Mouse (Mus musculus) forebrain, embryonic 13.5 days (tissue): ENCODE data around the gene Gm20388. TPM values are rescaled to one million over a fixed set of nuclear protein-coding genes. Genes with fewer than 3 reads are reported as not detected.

Experiments used
- ATAC-seq: fragments of 200-750 bp; cut with Nextera tagmentation; 2 replicates; pipeline ENCODE4 v1.8.0; 2017
- H3K27ac ChIP-seq: fragments of 300-500 bp; sonication (generic); 2 replicates; pipeline ENCODE4 v1.5.1; 2015; ENCODE audit warnings: inconsistent platforms, mild to moderate bottlenecking, moderate library complexity
- H3K27me3 ChIP-seq: fragments of 300-500 bp; sonication (generic); 2 replicates; pipeline ENCODE4 v1.6.1; 2015; ENCODE audit warnings: mild to moderate bottlenecking, inconsistent platforms
- H3K36me3 ChIP-seq: fragments of 300-500 bp; sonication (generic); 2 replicates; pipeline ENCODE4 v1.6.1; 2015; ENCODE audit warnings: mild to moderate bottlenecking, inconsistent platforms; ENCODE audit not compliant: poor library complexity, severe bottlenecking
- H3K4me1 ChIP-seq: fragments of 300-500 bp; sonication (generic); 2 replicates; pipeline ENCODE4 v1.6.1; 2015; ENCODE audit warnings: inconsistent platforms
- H3K4me2 ChIP-seq: fragments of 300-500 bp; sonication (generic); 2 replicates; pipeline ENCODE4 v1.6.1; 2015; ENCODE audit warnings: inconsistent platforms, mild to moderate bottlenecking, moderate library complexity
- H3K4me3 ChIP-seq: fragments of 300-500 bp; sonication (generic); 2 replicates; pipeline ENCODE4 v1.5.1; 2015; ENCODE audit warnings: mild to moderate bottlenecking, inconsistent platforms
- H3K9ac ChIP-seq: fragments of 300-500 bp; sonication (generic); 2 replicates; pipeline ENCODE4 v1.6.1; 2015; ENCODE audit warnings: mild to moderate bottlenecking, inconsistent platforms
- H3K9me3 ChIP-seq: fragments of 300-500 bp; sonication (generic); replicated peaks from 2 replicates; pipeline ENCODE4 v1.6.1; 2016; ENCODE audit warnings: inconsistent platforms
- WGBS: fragments of 180-500 bp; shearing (Covaris S2); methylation state at CpG from one replicate; pipeline ENCODE4 v1.1.7; 2015; 5-methylcytosine and 5-hydroxymethylcytosine counted together
- polyA plus RNA-seq: library from polyadenylated mRNA; unstranded; fragments of >200 nt; fragmentation: Nextera tagmentation; extraction: Ambion mirVana; gene quantifications from 2 replicates; pipeline ENCODE4 v1.2.1, GENCODE M21; 2015

Gene Gm20388
- polyA plus RNA-seq, 1 experiment from 2014 or later, result 5.6 TPM

DNA sequence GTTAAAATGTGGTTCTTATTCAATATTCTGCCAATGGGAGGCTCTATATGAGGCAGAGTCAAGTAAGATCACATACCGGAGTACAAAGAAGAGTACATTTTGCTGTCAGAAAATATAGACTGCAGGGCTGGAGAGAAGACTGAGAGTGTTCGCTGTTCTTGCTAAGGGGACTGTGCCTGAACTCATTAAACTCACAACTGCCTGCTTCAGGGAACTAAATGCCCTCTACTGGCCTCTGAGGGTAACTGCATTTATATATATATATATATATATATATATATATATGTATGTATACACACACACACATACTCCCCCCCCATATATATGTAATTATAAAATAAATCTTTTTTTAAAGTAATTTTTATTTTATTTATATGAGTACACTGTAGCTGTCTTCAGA is 4056.3 kb downstream of the Gm20388 start:
- Histone ChIP-seq H3K9me3 (no peaks in the 10 kb centered on the region), H3K27ac (no peak overlapping the region), H3K36me3 (peaks cover 17% of the 10 kb centered on the region), H3K4me1 (no peaks in the 10 kb centered on the region), H3K27me3 (no peaks in the 10 kb centered on the region), H3K4me2 (no peak overlapping the region), H3K4me3 (no peak overlapping the region), H3K9ac (no peak overlapping the region)
- 55% methylated on average over 2 of the region's 2 CpGs for WGBS
- no peak for ATAC-seq

DNA sequence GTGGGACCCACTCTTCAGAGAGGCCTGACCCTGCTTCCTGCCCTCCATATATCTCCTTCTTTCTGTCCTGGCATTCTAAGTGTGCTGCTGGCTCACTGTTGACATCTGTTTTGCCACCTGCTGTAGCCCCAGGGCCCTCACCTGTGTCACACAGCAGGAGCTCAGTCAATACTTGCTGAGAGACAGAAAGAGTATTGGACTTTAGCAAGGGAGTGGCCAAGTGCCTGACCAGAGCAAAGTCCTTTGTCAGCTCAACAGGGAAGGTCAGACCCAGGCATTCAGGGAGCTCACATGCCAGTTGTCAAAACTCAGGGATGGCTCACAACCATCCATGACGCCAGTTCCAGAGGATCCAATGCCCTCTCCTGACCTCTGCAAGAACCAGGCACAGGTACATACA is 4062.9 kb downstream of the Gm20388 start:
- 85% methylated on average over 1 of the region's 1 CpGs for WGBS
- no peak overlapping the region for H3K27ac ChIP-seq
- H3K27me3 ChIP-seq, result no peaks in the 10 kb centered on the region
- no peak overlapping the region for H3K4me3 ChIP-seq
- ATAC-seq, result no peak
- no peaks in the 10 kb centered on the region for H3K4me1 ChIP-seq
- no peaks in the 10 kb centered on the region for H3K36me3 ChIP-seq
- no peak overlapping the region for H3K9ac ChIP-seq
- no peak overlapping the region for H3K4me2 ChIP-seq
- H3K9me3 ChIP-seq, result no peaks in the 10 kb centered on the region

DNA sequence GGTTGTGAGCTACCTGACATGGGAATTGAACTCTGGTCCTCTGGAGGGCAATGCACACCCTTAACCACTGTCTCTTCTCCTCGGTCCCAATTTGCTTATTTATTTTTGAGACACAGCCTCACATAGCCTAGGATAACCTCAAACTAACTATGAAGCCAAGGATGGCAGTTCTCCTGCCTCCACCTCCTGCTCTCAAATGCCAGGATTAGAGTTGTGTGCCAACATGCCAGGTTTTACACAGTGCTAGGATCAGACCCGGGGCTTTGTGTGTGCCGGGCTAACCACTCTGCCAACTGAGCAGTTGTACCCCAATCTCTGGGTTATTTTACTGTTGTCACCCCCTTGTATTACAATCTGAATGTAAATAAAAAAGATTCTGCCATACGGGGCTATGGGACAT is 4066.9 kb downstream of the Gm20388 start:
- no peak for ATAC-seq
- H3K4me1 ChIP-seq, result peaks cover 18% of the 10 kb centered on the region
- WGBS, result 91% methylated on average over 4 of the region's 4 CpGs

DNA sequence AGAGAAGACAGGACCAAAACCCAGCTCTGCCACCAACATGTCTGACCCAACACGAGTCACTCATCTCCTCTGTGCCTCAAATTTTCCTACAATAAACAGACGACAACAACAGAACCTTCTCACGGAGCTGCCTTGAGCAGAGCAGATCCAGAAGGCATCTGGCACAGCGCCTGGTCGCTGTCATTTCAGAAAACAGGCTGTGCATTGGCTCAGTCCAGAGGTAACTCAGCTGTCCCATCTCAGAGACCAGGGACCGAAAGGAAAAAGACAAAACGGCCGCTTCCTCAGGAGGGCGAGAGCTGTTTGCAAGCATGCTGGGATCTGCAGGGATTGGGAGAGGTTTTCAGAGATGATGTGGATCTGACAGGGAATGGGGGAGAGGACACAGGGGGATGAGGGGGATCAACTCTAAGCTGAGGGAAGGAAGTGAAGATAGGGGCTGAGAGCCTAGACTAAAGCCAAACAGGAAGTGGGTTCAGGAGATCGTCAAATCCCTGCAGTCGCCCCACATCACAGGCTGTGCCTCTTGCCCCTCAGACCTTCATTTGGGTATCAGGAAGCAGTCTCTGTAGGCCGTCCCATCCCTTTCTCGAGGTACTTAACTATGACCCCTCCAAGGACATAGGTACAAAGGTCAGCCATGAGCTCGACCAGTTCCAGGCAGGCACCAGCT is 4067.7 kb downstream of the Gm20388 start:
- no peak overlapping the region for H3K27ac ChIP-seq
- H3K36me3 ChIP-seq, result no peaks in the 10 kb centered on the region
- H3K4me3 ChIP-seq, result no peak overlapping the region
- ATAC-seq, result no peak
- no peaks in the 10 kb centered on the region for H3K9me3 ChIP-seq
- WGBS, result 71% methylated on average over 14 of the region's 14 CpGs
- H3K27me3 ChIP-seq, result no peaks in the 10 kb centered on the region
- H3K4me2 ChIP-seq, result no peak overlapping the region
- H3K9ac ChIP-seq, result no peak overlapping the region
- peaks cover 19% of the 10 kb centered on the region for H3K4me1 ChIP-seq

More for the DNA sequence above, 4066.9 kb downstream of the Gm20388 start:
- H3K4me3 ChIP-seq, result no peak overlapping the region
- H3K4me2 ChIP-seq, result no peak overlapping the region
- H3K27ac ChIP-seq, result no peak overlapping the region
- H3K27me3 ChIP-seq, result no peaks in the 10 kb centered on the region
- H3K9me3 ChIP-seq, result no peaks in the 10 kb centered on the region
- no peak overlapping the region for H3K9ac ChIP-seq
- H3K36me3 ChIP-seq, result no peaks in the 10 kb centered on the region

DNA sequence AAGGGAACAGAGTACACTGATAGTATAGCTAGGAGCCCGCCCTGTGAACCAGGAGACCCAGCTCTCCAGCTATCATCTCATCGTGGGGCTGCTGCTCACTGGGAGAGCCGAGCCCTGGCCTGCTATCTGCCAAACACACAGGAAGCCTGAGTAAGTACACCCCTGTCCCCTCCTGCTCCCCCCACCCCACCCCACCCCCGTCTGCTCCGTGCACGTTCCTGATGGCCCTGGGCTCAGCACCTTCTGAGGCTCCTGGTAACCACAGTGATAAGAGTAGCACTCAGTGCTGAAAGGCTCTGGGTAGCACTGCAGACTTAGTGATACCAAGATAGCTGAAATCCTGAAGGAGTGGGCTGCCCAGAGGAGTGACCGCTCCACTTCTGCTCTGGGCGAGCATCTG is 4068.3 kb downstream of the Gm20388 start:
- H3K27ac ChIP-seq, result no peak overlapping the region
- no peaks in the 10 kb centered on the region for H3K27me3 ChIP-seq
- H3K4me1 ChIP-seq, result peaks cover 19% of the 10 kb centered on the region
- no peak overlapping the region for H3K4me2 ChIP-seq
- H3K4me3 ChIP-seq, result no peak overlapping the region
- no peak overlapping the region for H3K9ac ChIP-seq
- H3K36me3 ChIP-seq, result no peaks in the 10 kb centered on the region
- no peaks in the 10 kb centered on the region for H3K9me3 ChIP-seq
- no peak for ATAC-seq
- WGBS, result 83% methylated on average over 8 of the region's 8 CpGs

DNA sequence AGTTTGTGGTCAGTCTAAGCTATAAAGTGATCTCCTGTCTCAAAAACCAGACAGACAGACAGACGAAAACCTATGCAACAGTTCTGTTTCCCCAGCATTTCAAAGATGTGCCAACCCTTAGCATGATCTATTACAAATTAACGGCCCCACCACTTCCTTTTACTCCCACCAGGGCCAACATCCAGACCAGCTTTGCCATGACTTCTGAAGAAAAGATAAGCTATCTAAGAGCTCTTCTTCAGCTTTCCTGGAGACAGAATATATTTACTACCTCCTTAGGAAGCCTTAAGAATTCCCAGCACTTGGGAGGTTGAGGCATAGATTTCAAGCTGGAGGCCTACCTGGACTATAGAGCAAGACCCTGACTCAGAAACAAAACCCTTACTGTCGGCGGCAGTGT is 4069.6 kb downstream of the Gm20388 start:
- Histone ChIP-seq H3K27me3 (no peaks in the 10 kb centered on the region), H3K4me1 (peaks cover 19% of the 10 kb centered on the region), H3K4me2 (no peak overlapping the region), H3K9me3 (no peaks in the 10 kb centered on the region), H3K9ac (no peak overlapping the region), H3K27ac (no peak overlapping the region), H3K36me3 (no peaks in the 10 kb centered on the region), H3K4me3 (no peak overlapping the region)
- WGBS, result 79% methylated on average over 4 of the region's 4 CpGs
- no peak for ATAC-seq

DNA sequence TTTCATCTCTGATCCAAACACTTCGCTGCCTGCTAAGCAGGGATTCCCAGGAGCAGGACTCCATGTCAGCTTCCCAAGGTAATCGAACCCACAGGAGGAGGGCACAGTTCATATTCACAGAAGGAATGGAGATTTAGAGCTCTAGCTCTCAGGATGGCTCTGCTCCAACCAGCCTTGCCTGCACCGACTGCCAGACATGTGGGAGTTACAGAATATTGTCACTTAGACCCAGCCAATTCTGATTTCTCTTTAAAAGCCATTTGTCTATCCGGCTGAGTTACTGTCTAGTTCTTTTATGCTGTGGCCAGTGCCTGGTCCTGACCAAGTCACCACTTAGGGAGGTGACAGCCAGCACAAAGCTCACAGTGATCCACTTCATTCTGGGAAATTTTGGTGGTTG is 4071.0 kb downstream of the Gm20388 start:
- Histone ChIP-seq H3K36me3 (no peaks in the 10 kb centered on the region), H3K4me3 (peak overlapping the region; percentile 2; the same call in 1 of the 2 replicates), H3K4me1 (peaks cover 19% of the 10 kb centered on the region), H3K9me3 (no peaks in the 10 kb centered on the region), H3K4me2 (peak overlapping the region; percentile 93), H3K9ac (no peak overlapping the region), H3K27ac (no peak overlapping the region), H3K27me3 (no peaks in the 10 kb centered on the region)
- 48% methylated on average over 4 of the region's 4 CpGs for WGBS
- ATAC-seq, result no peak

DNA sequence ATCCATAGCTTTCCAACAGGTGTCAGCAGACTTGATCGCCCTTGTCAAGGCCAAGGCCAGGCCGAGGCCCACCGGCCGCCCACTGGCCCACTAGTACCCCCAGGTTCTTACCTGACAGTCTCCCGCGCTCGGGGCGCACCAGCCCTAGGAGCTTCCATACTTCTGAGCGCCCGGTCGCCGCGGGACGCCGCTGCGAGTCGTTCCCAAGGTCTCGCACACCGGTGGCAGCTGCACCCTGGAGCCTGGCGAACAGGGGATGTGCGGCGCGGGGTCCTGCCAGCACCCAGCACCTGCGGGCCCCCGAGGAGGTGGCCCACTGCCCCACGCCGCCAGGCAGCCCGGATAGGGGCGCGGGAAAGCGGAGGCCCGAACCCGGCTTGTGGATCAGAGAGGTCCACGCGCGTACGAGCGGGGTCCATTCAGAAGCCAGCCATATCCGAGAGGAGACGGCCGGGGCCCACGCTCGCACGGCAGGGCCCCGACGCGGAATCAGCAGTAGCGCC is 4071.7 kb downstream of the Gm20388 start:
- ATAC-seq, result peak; percentile 52
- Histone ChIP-seq H3K4me3 (peak overlapping the region; percentile 84), H3K4me2 (peak overlapping the region; percentile 93), H3K36me3 (no peaks in the 10 kb centered on the region), H3K27ac (peak overlapping the region; percentile 55; the same call in 1 of the 2 replicates), H3K9ac (peak overlapping the region; percentile 84), H3K9me3 (no peaks in the 10 kb centered on the region), H3K27me3 (no peaks in the 10 kb centered on the region), H3K4me1 (peaks cover 19% of the 10 kb centered on the region)
- under 1% methylated on average over 48 of the region's 48 CpGs for WGBS

DNA sequence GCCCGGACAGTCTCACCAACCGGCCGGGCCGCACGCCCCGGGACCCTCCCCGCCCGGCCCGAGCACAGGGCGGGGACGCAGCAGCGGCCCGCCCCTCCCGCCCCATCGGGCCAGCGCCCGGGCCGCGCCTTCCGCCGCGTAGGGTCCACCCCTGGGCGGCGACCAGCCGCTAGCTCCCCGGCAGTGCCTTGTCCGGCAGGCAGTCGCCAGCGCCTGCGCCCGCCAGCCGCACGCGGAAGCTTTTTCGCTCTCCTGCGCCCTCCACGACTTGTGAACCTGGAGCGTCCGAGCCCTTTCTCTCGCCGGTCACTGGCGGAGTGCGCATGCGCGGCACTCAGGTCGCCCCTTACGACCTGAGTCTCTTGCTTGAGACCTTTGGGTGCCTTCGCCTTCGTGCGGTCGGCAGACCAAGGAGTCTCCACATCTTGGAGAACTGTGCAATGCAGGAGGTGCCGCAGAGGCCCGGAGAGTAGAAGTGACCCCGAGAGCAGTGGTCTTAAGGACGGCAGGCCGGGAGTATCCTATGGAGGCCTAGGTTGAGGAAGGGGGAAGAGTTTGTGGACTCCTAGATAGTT is 4072.3 kb downstream of the Gm20388 start, which contains the start of gene Abcb10:
Gene Abcb10 (minus strand): TSS at position 297 of the 575 bp plus-strand sequence.
- peak within 1 kb of the TSS; percentile 93 for H3K4me2 ChIP-seq
- H3K27me3 ChIP-seq, result no peaks in the 10 kb centered on the region
- H3K36me3 ChIP-seq, result no peaks in the 10 kb centered on the region
- peak within 1 kb of the TSS; percentile 55 for H3K27ac ChIP-seq
- peak; percentile 90 for ATAC-seq
- H3K4me1 ChIP-seq, result peaks cover 19% of the 10 kb centered on the region
- under 1% methylated on average over 40 of the region's 56 CpGs for WGBS
- H3K9me3 ChIP-seq, result no peaks in the 10 kb centered on the region
- H3K4me3 ChIP-seq, result peak within 1 kb of the TSS; percentile 84
- peak within 1 kb of the TSS; percentile 84 for H3K9ac ChIP-seq

DNA sequence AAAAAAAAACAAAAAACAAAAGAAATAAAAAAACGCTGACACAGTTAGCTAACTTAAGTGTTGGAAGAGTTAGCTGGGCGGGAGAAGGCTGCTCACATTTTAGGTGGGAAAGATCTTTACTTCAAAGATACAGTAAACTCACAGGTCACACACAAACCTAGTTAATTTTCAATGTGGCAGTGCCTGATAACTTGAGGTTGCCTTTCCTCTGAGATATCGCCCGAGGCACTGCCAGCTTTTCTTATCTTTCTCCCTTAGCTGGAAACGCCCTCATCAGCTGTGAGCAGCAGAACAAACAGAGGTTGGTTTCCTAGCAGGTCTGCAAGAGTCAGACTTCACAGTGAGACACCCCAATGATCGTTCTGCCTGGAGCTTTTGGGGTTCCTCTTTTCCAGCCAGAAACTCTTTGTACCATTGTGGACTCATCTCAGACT is 4078.0 kb downstream of the Gm20388 start:
- peaks cover 3% of the 10 kb centered on the region; the same call in 1 of the 2 replicates for H3K36me3 ChIP-seq
- no peaks in the 10 kb centered on the region for H3K27me3 ChIP-seq
- no peak for ATAC-seq
- H3K4me2 ChIP-seq, result no peak overlapping the region
- no peak overlapping the region for H3K4me3 ChIP-seq
- no peaks in the 10 kb centered on the region for H3K9me3 ChIP-seq
- no peak overlapping the region for H3K9ac ChIP-seq
- H3K27ac ChIP-seq, result no peak overlapping the region
- no peaks in the 10 kb centered on the region for H3K4me1 ChIP-seq
- 80% methylated on average over 6 of the region's 6 CpGs for WGBS

DNA sequence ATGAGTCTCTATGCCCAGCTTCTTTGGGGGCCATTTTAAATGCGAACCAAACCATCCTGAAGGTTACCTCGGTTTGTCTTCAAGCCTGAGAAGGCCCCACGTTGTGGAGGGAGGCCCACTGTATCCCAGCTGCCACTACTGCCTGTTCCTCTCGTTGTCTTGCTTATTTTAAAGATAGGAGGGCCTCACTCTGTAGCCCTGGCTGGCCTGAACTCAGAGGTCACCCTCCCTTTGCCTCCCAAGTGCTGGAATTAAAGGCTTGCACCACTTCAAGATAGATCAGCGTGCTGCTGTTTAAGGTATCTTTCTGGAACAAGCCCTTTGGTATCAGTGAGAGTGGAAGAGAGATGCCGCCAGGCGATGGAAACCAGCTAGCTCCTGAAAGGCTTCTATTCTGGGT is 4078.5 kb downstream of the Gm20388 start:
- H3K4me1 ChIP-seq, result no peaks in the 10 kb centered on the region
- no peak overlapping the region for H3K27ac ChIP-seq
- no peak overlapping the region for H3K4me3 ChIP-seq
- 77% methylated on average over 7 of the region's 7 CpGs for WGBS
- ATAC-seq, result no peak
- H3K4me2 ChIP-seq, result no peak overlapping the region
- H3K9ac ChIP-seq, result no peak overlapping the region
- no peaks in the 10 kb centered on the region for H3K9me3 ChIP-seq
- H3K27me3 ChIP-seq, result no peaks in the 10 kb centered on the region
- peaks cover 6% of the 10 kb centered on the region for H3K36me3 ChIP-seq

DNA sequence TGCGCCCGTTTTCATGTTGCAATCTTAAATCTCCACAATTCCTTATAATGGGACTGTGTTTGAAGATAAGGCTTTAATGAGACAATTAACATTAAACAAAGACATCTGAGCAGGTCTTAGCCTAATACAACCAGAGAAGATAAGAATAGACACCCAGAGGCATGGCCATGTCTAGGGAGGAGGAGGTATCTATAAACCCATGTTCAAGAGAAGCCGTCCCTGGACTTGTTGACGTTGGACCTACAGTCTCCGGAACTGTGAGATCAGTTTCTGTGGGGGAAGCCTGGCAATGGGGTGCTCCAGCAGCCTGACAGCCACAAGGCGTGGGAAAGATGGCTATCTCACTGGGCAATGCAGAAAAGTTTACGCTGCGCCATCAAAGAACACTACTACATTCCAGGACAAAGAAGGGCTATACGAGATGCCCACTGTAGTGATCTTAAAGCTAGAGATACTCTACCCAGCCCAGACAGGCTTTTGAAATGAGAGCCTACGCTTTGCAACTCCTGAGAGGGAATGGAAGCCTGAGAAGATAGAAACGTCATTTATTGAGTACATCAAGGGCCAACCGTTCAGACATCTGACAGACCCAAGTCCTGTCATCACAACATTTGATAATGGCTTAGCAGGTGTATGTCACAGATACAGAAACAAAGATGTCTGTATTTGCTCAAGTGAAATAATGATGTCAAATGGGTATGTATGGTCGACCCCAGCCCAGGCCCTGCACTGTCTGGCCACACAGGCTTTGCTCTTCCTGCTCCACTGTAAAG is 4079.8 kb downstream of the Gm20388 start:
- no peak for ATAC-seq
- Histone ChIP-seq H3K27ac (no peak overlapping the region), H3K4me2 (no peak overlapping the region), H3K27me3 (no peaks in the 10 kb centered on the region), H3K9me3 (no peaks in the 10 kb centered on the region), H3K9ac (no peak overlapping the region), H3K4me1 (no peaks in the 10 kb centered on the region), H3K4me3 (no peak overlapping the region), H3K36me3 (peaks cover 10% of the 10 kb centered on the region)
- 90% methylated on average over 13 of the region's 13 CpGs for WGBS
